Mouse (Mus musculus) cerebellum, postnatal 25 days (tissue): Measurements from ENCODE around the gene Pxmp4.

Experiments
- DNase-seq, 2 experiments: peaks; one replicate each; pipeline ENCODE4 v3.0.0; 2021; ENCODE audit warnings: mixed read lengths in 2 of 2

The Pxmp4 gene

GRCm38 (mm10) chr2:154603638-154604153 lies at the start of gene Pxmp4:
Gene Pxmp4 (minus strand): TSS chr2:154603708.
- DNase-seq, result peak; percentile 99 to 100

- DNase-seq, result no peak
Measured at GRCm38 (mm10) chr2:154651363-154651762, 47.9 kb upstream of the Pxmp4 start, which contains the start of gene Chmp4b. Gene Chmp4b (plus strand): TSS chr2:154651705.

- DNase-seq, result no peak
Measured at GRCm38 (mm10) chr2:154650404-154650803, 46.9 kb upstream of the Pxmp4 start.

- DNase-seq, result peak in 1 of 2 experiments; percentile 55
Measured at GRCm38 (mm10) chr2:154648086-154648485, 44.6 kb upstream of the Pxmp4 start.

GRCm38 (mm10) chr2:154646634-154647033 lies 43.1 kb upstream of the Pxmp4 start:
- DNase-seq, result peak in 1 of 2 experiments; percentile 60

GRCm38 (mm10) chr2:154642712-154643385 lies 39.3 kb upstream of the Pxmp4 start:
- no peak for DNase-seq

- no peak for DNase-seq
Measured at GRCm38 (mm10) chr2:154642005-154642459, 38.5 kb upstream of the Pxmp4 start.

- no peak for DNase-seq
Measured at GRCm38 (mm10) chr2:154641176-154641575, 37.7 kb upstream of the Pxmp4 start.

GRCm38 (mm10) chr2:154639115-154639514 lies 35.6 kb upstream of the Pxmp4 start:
- DNase-seq, result no peak

GRCm38 (mm10) chr2:154638521-154638920 lies 35.0 kb upstream of the Pxmp4 start:
- no peak for DNase-seq

- peak; percentile 33 to 57 for DNase-seq
Measured at GRCm38 (mm10) chr2:154635826-154636225, 32.3 kb upstream of the Pxmp4 start.

- no peak for DNase-seq
Measured at GRCm38 (mm10) chr2:154633876-154634644, 30.6 kb upstream of the Pxmp4 start.

GRCm38 (mm10) chr2:154633039-154633742 lies 29.7 kb upstream of the Pxmp4 start:
- no peak for DNase-seq

- no peak for DNase-seq
Measured at GRCm38 (mm10) chr2:154632203-154632780, 28.8 kb upstream of the Pxmp4 start.

GRCm38 (mm10) chr2:154630531-154630930 lies 27.0 kb upstream of the Pxmp4 start:
- DNase-seq, result no peak

GRCm38 (mm10) chr2:154624137-154624536 lies 20.6 kb upstream of the Pxmp4 start:
- no peak for DNase-seq

- no peak for DNase-seq
Measured at GRCm38 (mm10) chr2:154621684-154622083, 18.2 kb upstream of the Pxmp4 start.

- no peak for DNase-seq
Measured at GRCm38 (mm10) chr2:154617061-154617460, 13.6 kb upstream of the Pxmp4 start.

GRCm38 (mm10) chr2:154615674-154616073 lies 12.2 kb upstream of the Pxmp4 start:
- no peak for DNase-seq

- peak; percentile 70 to 72 for DNase-seq
Measured at GRCm38 (mm10) chr2:154614841-154615576, 11.5 kb upstream of the Pxmp4 start.

- peak; percentile 92 to 94 for DNase-seq
Measured at GRCm38 (mm10) chr2:154613118-154614115, 9.9 kb upstream of the Pxmp4 start, which contains the start of the genes Zfp341 and 4930519P11Rik. Gene Zfp341 (plus strand): TSS chr2:154613297. Gene 4930519P11Rik (minus strand): TSS chr2:154613437.
